25 mouse cellular contexts compared by ENCODE assay signal in genomic region chr16:88374612-88375011, GRCm38 (mm10).
"Had no signal": no experiment of that assay in that cellular context is flagged by ENCODE, and none has a peak within 500 bp of the region (broad histone marks: within the 10 kb centered on the region; RNA-seq: fewer than 3 reads in every experiment).

No protein-coding gene starts in this region.

- H3K4me1 ChIP-seq: heart, embryonic 10.5 days; heart, embryonic 12.5 days; hindbrain, embryonic 12.5 days; intestine, embryonic 15.5 days; liver, embryonic 13.5 days; liver, embryonic 15.5 days had no signal

- H3K27me3 ChIP-seq: heart, embryonic 12.5 days; hindbrain, embryonic 12.5 days; intestine, embryonic 15.5 days; limb, embryonic 12.5 days; liver, embryonic 13.5 days; liver, embryonic 15.5 days had no signal

- H3K36me3 ChIP-seq: heart, embryonic 10.5 days; heart, embryonic 12.5 days; hindbrain, embryonic 10.5 days; hindbrain, embryonic 12.5 days; intestine, embryonic 15.5 days; limb, embryonic 10.5 days; limb, embryonic 12.5 days; liver, embryonic 13.5 days; liver, embryonic 15.5 days had no signal

- ATAC-seq: hindbrain, embryonic 16.5 days; inflammation-experienced regulatory T-cells, adult 6 months; intestine, embryonic 15.5 days; intestine, postnatal 0 days had no signal

- DNase-seq: gastrocnemius, adult 2 months; gastrocnemius, postnatal 10 days; gastrocnemius, postnatal 25 days; heart, adult 18-20 months; heart, postnatal 10 days; heart, postnatal 4 days; kidney, adult 18-20 months; kidney, postnatal 14 days; liver; liver, embryonic 13.5 days had no signal

- H3K27ac ChIP-seq: gastrocnemius, adult 2 months; heart, embryonic 10.5 days; hindbrain, embryonic 10.5 days; hindbrain, embryonic 12.5 days; hindbrain, embryonic 14.5 days; intestine, embryonic 15.5 days; layer of hippocampus, adult 2 months; left cerebral cortex, adult 2 months; limb, embryonic 10.5 days; limb, embryonic 12.5 days; liver, embryonic 13.5 days; liver, embryonic 15.5 days had no signal

- H3K4me3 ChIP-seq: gastrocnemius, adult 2 months; heart, embryonic 10.5 days; heart, embryonic 12.5 days; hindbrain, embryonic 10.5 days; hindbrain, embryonic 12.5 days; intestine, embryonic 15.5 days; layer of hippocampus, adult 2 months; left cerebral cortex, adult 2 months; limb, embryonic 10.5 days; limb, embryonic 12.5 days; liver, embryonic 13.5 days; liver, embryonic 15.5 days had no signal

- H3K9me3 ChIP-seq: heart, embryonic 10.5 days; heart, embryonic 12.5 days; hindbrain, embryonic 10.5 days; hindbrain, embryonic 12.5 days; intestine, embryonic 15.5 days; limb, embryonic 10.5 days; limb, embryonic 12.5 days; liver, embryonic 13.5 days had no signal

- H3K4me2 ChIP-seq: heart, embryonic 12.5 days; hindbrain, embryonic 12.5 days; hindbrain, embryonic 14.5 days; intestine, embryonic 15.5 days; limb, embryonic 12.5 days; liver, embryonic 11.5 days; liver, embryonic 13.5 days; liver, embryonic 15.5 days had no signal

- H3K9ac ChIP-seq: heart, embryonic 12.5 days; hindbrain, embryonic 12.5 days; hindbrain, embryonic 14.5 days; intestine, embryonic 15.5 days; limb, embryonic 12.5 days; liver, embryonic 13.5 days; liver, embryonic 15.5 days had no signal
